Mouse (Mus musculus) intestine, embryonic 16.5 days (tissue): ENCODE data around the gene Diras1. TPM values are rescaled to one million over a fixed set of nuclear protein-coding genes. Genes with fewer than 3 reads are reported as not detected.
"Not testable (repeated sequence)": the region's sequence is repeated elsewhere in the genome, so short reads cannot be mapped to it uniquely, and the experiment has no call there.

Experiments
- ATAC-seq: fragments of 200-750 bp; cut with Nextera tagmentation; 2 replicates; pipeline ENCODE4 v1.8.0; 2017; ENCODE audit warnings: moderate TSS enrichment, moderate library complexity
- H3K27ac ChIP-seq: fragments of 300-500 bp; sonication (generic); 2 replicates; pipeline ENCODE4 v1.5.1; 2014; ENCODE audit warnings: mild to moderate bottlenecking, low read length
- H3K27me3 ChIP-seq: fragments of 300-500 bp; sonication (generic); replicated peaks from 2 replicates; pipeline ENCODE4 v1.6.1; 2014; ENCODE audit warnings: low read length, control low read depth, mixed read lengths; ENCODE audit not compliant: control insufficient read depth, insufficient read depth
- H3K36me3 ChIP-seq: fragments of 300-500 bp; sonication (generic); 2 replicates; pipeline ENCODE4 v1.6.1; 2014; ENCODE audit warnings: low read length, control low read depth; ENCODE audit not compliant: control insufficient read depth, insufficient read depth
- H3K4me1 ChIP-seq: fragments of 300-500 bp; sonication (generic); 2 replicates; pipeline ENCODE4 v1.6.1; 2014; ENCODE audit warnings: low read length, control low read depth, mixed read lengths; ENCODE audit not compliant: control insufficient read depth, insufficient read depth
- H3K4me2 ChIP-seq: fragments of 300-500 bp; sonication (generic); 2 replicates; pipeline ENCODE4 v1.6.1; 2014; ENCODE audit warnings: low read depth, low read length, control low read depth
- H3K4me3 ChIP-seq: fragments of 300-500 bp; sonication (generic); 2 replicates; pipeline ENCODE4 v1.5.1; 2014; ENCODE audit warnings: mild to moderate bottlenecking, low read length
- H3K9ac ChIP-seq: fragments of 300-500 bp; sonication (generic); 2 replicates; pipeline ENCODE4 v1.6.1; 2014; ENCODE audit warnings: low read depth, low read length
- H3K9me3 ChIP-seq: fragments of 300-500 bp; sonication (generic); 2 replicates; pipeline ENCODE4 v1.6.1; 2016; ENCODE audit warnings: low read length, control low read depth; ENCODE audit not compliant: control insufficient read depth
- WGBS: fragments of 180-500 bp; shearing (Covaris S2); extraction: QIAGEN DNeasy Blood & Tissue Kit; methylation state at CpG from one replicate; pipeline ENCODE4 v1.1.7; 2014; 5-methylcytosine and 5-hydroxymethylcytosine counted together
- polyA plus RNA-seq: library from polyadenylated mRNA; unstranded; fragments of >200 nt; fragmentation: Nextera tagmentation; extraction: Ambion mirVana; gene quantifications from 2 replicates; pipeline ENCODE4 v1.2.1, GENCODE M21; 2015

Diras1 gene
- polyA plus RNA-seq, 1 experiment from 2014 or later = 0.92 TPM

DNA sequence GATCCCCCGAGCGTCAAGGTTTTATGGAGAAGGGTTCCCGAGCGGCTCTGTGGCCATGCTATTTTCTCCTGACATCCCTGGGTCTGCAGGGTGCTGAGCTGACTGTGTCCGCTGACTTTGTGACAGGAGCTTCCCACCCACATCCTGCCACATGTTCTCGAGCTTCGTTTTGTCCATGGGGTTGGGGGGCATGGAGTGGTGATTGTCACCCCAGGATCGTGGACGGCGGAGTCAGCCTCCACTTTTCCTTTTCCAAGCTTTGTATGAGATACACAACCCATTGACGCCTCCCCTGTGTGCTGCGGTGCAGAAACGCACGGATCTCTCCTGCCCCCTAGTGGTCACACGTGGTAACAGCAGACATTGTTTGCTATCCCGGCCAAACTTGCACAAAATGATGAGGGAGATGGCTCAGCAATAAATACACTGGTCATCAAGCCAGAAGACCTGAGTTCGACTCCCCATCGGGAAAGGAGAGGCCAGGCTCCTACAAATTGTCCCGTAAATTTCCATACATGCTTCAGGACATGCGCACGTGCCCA, 30.3 kb downstream of the Diras1 start:
- Histone ChIP-seq H3K4me1 (peaks cover 6% of the 10 kb centered on the region), H3K4me2 (peak overlapping the region; percentile 34; the same call in 1 of the 2 replicates), H3K27ac (no peak overlapping the region), H3K36me3 (no peaks in the 10 kb centered on the region), H3K9ac (peak overlapping the region; percentile 35), H3K9me3 (no peaks in the 10 kb centered on the region), H3K27me3 (peaks cover 11% of the 10 kb centered on the region; the same call in 1 of the 2 replicates), H3K4me3 (0 out of 2 replicates have a peak overlapping the region, but pooled peaks have one; percentile 8)
- 10% methylated on average over 21 of the region's 21 CpGs for WGBS
- peak; percentile 24; the same call in 1 of the 2 replicates for ATAC-seq

DNA sequence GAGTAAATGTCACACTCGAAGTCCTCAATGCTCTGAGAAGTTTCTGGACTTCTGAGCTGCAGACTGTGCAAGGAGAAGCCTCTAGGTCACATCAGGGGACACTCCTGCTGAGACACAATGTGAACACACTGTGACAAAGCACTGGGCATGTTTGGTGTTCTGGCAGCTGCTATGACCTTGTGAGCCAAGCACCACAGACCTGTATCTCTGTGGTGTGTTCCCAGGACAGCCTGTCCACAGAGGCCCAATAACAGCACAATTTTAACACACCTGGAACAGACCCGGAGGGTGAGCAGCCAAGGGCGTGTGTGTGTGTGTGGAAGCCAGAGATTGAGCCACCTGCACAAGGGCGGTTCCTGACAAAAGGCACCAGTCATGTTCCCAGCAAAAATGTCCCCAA, 30.8 kb downstream of the Diras1 start:
- Histone ChIP-seq H3K36me3 (no peaks in the 10 kb centered on the region), H3K9me3 (no peaks in the 10 kb centered on the region), H3K27me3 (peaks cover 11% of the 10 kb centered on the region; the same call in 1 of the 2 replicates), H3K27ac (no peak overlapping the region), H3K4me3 (no peak overlapping the region), H3K9ac (no peak overlapping the region; the same call in 1 of the 2 replicates), H3K4me1 (peaks cover 4% of the 10 kb centered on the region), H3K4me2 (no peak overlapping the region)
- ATAC-seq = 0 out of 2 replicates have a peak, but pooled peaks have one; percentile 21
- WGBS = 50% methylated on average over 4 of the region's 4 CpGs

DNA sequence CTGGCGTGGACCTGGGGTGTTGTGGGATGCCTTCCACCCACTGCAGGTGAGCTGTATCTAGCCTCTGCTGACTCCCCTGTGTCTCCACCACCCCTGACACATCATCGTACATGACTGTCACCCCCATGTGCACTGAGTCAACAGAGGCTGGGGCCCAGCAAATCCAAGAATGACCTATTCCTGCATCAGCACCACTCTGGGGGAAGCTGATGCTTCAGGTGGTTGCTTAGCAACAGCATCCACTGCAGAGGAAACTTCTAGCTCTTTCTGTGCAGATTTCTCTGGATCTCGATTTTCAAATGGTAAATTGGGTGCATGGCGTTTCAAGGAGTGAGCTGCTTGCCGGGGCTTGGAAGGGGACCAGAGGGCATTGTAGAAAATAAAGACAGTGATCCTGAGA, 32.2 kb downstream of the Diras1 start:
- no peaks in the 10 kb centered on the region for H3K9me3 ChIP-seq
- H3K4me3 ChIP-seq = no peak overlapping the region
- 68% methylated on average over 5 of the region's 5 CpGs for WGBS
- no peak overlapping the region for H3K4me2 ChIP-seq
- H3K27ac ChIP-seq = no peak overlapping the region
- H3K9ac ChIP-seq = no peak overlapping the region
- ATAC-seq = no peak
- H3K36me3 ChIP-seq = no peaks in the 10 kb centered on the region
- peaks cover 10% of the 10 kb centered on the region; the same call in 1 of the 2 replicates for H3K27me3 ChIP-seq
- H3K4me1 ChIP-seq = peaks cover 3% of the 10 kb centered on the region; the same call in 1 of the 2 replicates

- H3K36me3 ChIP-seq = no peaks in the 10 kb centered on the region
- H3K9ac ChIP-seq = no peak overlapping the region
- H3K9me3 ChIP-seq = no peaks in the 10 kb centered on the region
- H3K4me3 ChIP-seq = no peak overlapping the region
- H3K27ac ChIP-seq = no peak overlapping the region
- WGBS = 86% methylated on average over 1 of the region's 1 CpGs
- peaks cover 9% of the 10 kb centered on the region for H3K4me1 ChIP-seq
- ATAC-seq = no peak
- 0 out of 2 replicates have a peak, but pooled peaks cover 3% of the 10 kb centered on the region for H3K27me3 ChIP-seq
- no peak overlapping the region for H3K4me2 ChIP-seq
Measured at GRCm38 (mm10) chr10:80991945-80992344, 33.5 kb downstream of the Diras1 start.

GRCm38 (mm10) chr10:80991007-80991406, 34.5 kb downstream of the Diras1 start:
- 8% methylated on average over 3 of the region's 3 CpGs for WGBS
- no peak overlapping the region for H3K4me2 ChIP-seq

GRCm38 (mm10) chr10:80990406-80990805, 35.1 kb downstream of the Diras1 start:
- Histone ChIP-seq H3K4me2 (no peak overlapping the region), H3K4me1 (peaks cover 19% of the 10 kb centered on the region), H3K9ac (no peak overlapping the region), H3K4me3 (no peak overlapping the region), H3K36me3 (no peaks in the 10 kb centered on the region), H3K27me3 (0 out of 2 replicates have a peak, but pooled peaks cover 5% of the 10 kb centered on the region), H3K9me3 (no peaks in the 10 kb centered on the region), H3K27ac (no peak overlapping the region)
- 77% methylated on average over 7 of the region's 7 CpGs for WGBS
- no peak for ATAC-seq

More at GRCm38 (mm10) chr10:80991007-80991406, 34.5 kb downstream of the Diras1 start:
- ATAC-seq = no peak
- H3K9ac ChIP-seq = no peak overlapping the region
- peaks cover 13% of the 10 kb centered on the region for H3K4me1 ChIP-seq
- no peak overlapping the region for H3K4me3 ChIP-seq
- H3K9me3 ChIP-seq = no peaks in the 10 kb centered on the region
- H3K27me3 ChIP-seq = 0 out of 2 replicates have a peak, but pooled peaks cover 3% of the 10 kb centered on the region
- no peaks in the 10 kb centered on the region for H3K36me3 ChIP-seq
- no peak overlapping the region for H3K27ac ChIP-seq

- not testable (repeated sequence) for H3K4me2 ChIP-seq, H3K27me3 ChIP-seq, ATAC-seq, H3K36me3 ChIP-seq, H3K9ac ChIP-seq, H3K27ac ChIP-seq, H3K9me3 ChIP-seq, H3K4me3 ChIP-seq
- peaks cover 18% of the 10 kb centered on the region for H3K4me1 ChIP-seq
- 57% methylated on average over 4 of the region's 4 CpGs for WGBS
Measured at GRCm38 (mm10) chr10:80989854-80990253, 35.6 kb downstream of the Diras1 start.

- Histone ChIP-seq H3K9ac (no peak overlapping the region), H3K9me3 (no peaks in the 10 kb centered on the region), H3K36me3 (no peaks in the 10 kb centered on the region), H3K27ac (no peak overlapping the region), H3K4me3 (no peak overlapping the region), H3K27me3 (0 out of 2 replicates have a peak, but pooled peaks cover 2% of the 10 kb centered on the region), H3K4me2 (no peak overlapping the region), H3K4me1 (peaks cover 18% of the 10 kb centered on the region)
- ATAC-seq = no peak
- 72% methylated on average over 6 of the region's 6 CpGs for WGBS
Measured at GRCm38 (mm10) chr10:80989446-80989845, 36.0 kb downstream of the Diras1 start.

DNA sequence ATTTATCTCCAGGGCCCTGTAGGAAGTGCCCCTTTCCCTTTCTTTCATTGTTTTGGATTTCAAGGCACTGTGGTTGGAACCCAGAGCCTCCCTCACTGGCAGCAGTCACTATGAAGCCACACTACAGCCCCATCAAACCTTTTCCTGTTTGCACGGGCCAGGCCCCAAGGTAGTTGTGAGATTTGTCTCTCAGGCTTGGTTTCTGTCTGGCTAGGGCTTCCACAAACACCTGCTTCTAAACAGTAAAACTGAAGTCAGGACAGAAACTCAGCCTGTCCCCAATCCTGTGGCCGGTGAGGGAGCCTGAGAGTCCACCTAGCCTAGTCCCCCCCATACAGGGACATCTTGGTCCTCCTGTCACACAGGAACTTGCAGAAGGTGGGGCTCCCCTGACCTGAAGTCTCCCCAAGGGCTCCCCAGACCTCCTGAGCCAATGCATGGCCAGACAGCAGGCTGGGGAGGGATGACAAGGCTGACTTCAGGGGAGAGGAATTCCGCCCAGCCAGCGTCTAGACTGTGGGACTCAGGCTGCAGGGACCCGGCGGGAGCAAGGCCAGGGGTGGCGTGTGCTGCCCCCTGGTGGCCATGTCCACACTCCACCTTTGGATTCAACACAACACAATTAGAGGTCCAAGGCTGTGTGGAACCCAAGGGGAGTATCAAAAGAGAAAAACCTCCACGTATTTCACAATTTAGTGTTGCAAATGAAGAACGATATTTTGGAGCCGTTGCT, 37.6 kb downstream of the Diras1 start:
- Histone ChIP-seq H3K27ac (0 out of 2 replicates have a peak overlapping the region, but pooled peaks have one; percentile 27), H3K4me2 (no peak overlapping the region), H3K27me3 (0 out of 2 replicates have a peak, but pooled peaks cover 4% of the 10 kb centered on the region), H3K4me3 (no peak overlapping the region), H3K9ac (peak overlapping the region; percentile 34; the same call in 1 of the 2 replicates), H3K9me3 (no peaks in the 10 kb centered on the region), H3K36me3 (no peaks in the 10 kb centered on the region), H3K4me1 (peaks cover 19% of the 10 kb centered on the region)
- WGBS = 11% methylated on average over 10 of the region's 10 CpGs
- ATAC-seq = peak; percentile 83
